Mouse (Mus musculus) retina, embryonic 14.5 days (tissue): ENCODE measurements around the gene Nfkbia.

Source experiments
- DNase-seq: peaks from one replicate; pipeline ENCODE4 v3.0.0-alpha.2; 2015; ENCODE audit warnings: low spot score

Nfkbia gene

GRCm38 (mm10) chr12:55492184-55492898, at the start of gene Nfkbia:
Gene Nfkbia (minus strand): TSS chr12:55492647.
- DNase-seq, result peak; percentile 90

GRCm38 (mm10) chr12:55539157-55539556, 46.7 kb upstream of the Nfkbia start:
- DNase-seq, result no peak

- no peak for DNase-seq
Observed at GRCm38 (mm10) chr12:55538328-55538971, 46.0 kb upstream of the Nfkbia start.

GRCm38 (mm10) chr12:55537742-55538141, 45.3 kb upstream of the Nfkbia start:
- DNase-seq, result peak; percentile 75

GRCm38 (mm10) chr12:55536537-55537135, 44.2 kb upstream of the Nfkbia start:
- peak; percentile 79 for DNase-seq

- DNase-seq, result peak; percentile 70
Observed at GRCm38 (mm10) chr12:55526983-55527752, 34.7 kb upstream of the Nfkbia start.

- peak; percentile 93 for DNase-seq
Observed at GRCm38 (mm10) chr12:55518061-55518738, 25.8 kb upstream of the Nfkbia start.

GRCm38 (mm10) chr12:55508817-55509216, 16.4 kb upstream of the Nfkbia start:
- no peak for DNase-seq

- DNase-seq, result no peak
Observed at GRCm38 (mm10) chr12:55507332-55507935, 15.0 kb upstream of the Nfkbia start.

GRCm38 (mm10) chr12:55506029-55506330, 13.5 kb upstream of the Nfkbia start:
- DNase-seq, result peak; percentile 95

- DNase-seq, result peak; percentile 70
Observed at GRCm38 (mm10) chr12:55505314-55506028, 13.0 kb upstream of the Nfkbia start.

GRCm38 (mm10) chr12:55499031-55499430, 6.6 kb upstream of the Nfkbia start:
- peak; percentile 95 for DNase-seq

GRCm38 (mm10) chr12:55497737-55498136, 5.3 kb upstream of the Nfkbia start:
- DNase-seq, result no peak

- DNase-seq, result no peak
Observed at GRCm38 (mm10) chr12:55495902-55496605, 3.6 kb upstream of the Nfkbia start.

- DNase-seq, result peak; percentile 82
Observed at GRCm38 (mm10) chr12:55495114-55495901, 2.9 kb upstream of the Nfkbia start.

GRCm38 (mm10) chr12:55493381-55493780, 934 bp upstream of the Nfkbia start:
- DNase-seq, result no peak

GRCm38 (mm10) chr12:55492941-55493340, 494 bp upstream of the Nfkbia start:
- DNase-seq, result no peak

GRCm38 (mm10) chr12:55491516-55492183, 797 bp downstream of the Nfkbia start:
- DNase-seq, result peak; percentile 89
